Mouse (Mus musculus) intestine, embryonic 15.5 days (tissue): ENCODE results near the gene Gramd2. TPM values are rescaled to one million over a fixed set of nuclear protein-coding genes. Genes with fewer than 3 reads are reported as not detected.
"Not testable (repeated sequence)": the region's sequence is repeated elsewhere in the genome, so short reads cannot be mapped to it uniquely, and the experiment has no call there.

Experiments used
- ATAC-seq: fragments of 200-750 bp; cut with Nextera tagmentation; 2 replicates; pipeline ENCODE4 v1.8.0; 2017; ENCODE audit warnings: moderate TSS enrichment, moderate library complexity
- H3K27ac ChIP-seq: fragments of 300-500 bp; sonication (generic); 2 replicates; pipeline ENCODE4 v1.5.1; 2015; ENCODE audit warnings: mild to moderate bottlenecking, inconsistent platforms
- H3K27me3 ChIP-seq: fragments of 300-500 bp; sonication (generic); replicated peaks from 2 replicates; pipeline ENCODE4 v1.6.1; 2015; ENCODE audit warnings: inconsistent platforms
- H3K36me3 ChIP-seq: fragments of 300-500 bp; sonication (generic); 2 replicates; pipeline ENCODE4 v1.6.1; 2015; ENCODE audit warnings: inconsistent platforms
- H3K4me1 ChIP-seq: fragments of 300-500 bp; sonication (generic); replicated peaks from 2 replicates; pipeline ENCODE4 v1.6.1; 2015; ENCODE audit warnings: inconsistent platforms
- H3K4me2 ChIP-seq: fragments of 300-500 bp; sonication (generic); replicated peaks from 2 replicates; pipeline ENCODE4 v1.6.1; 2015; ENCODE audit warnings: mild to moderate bottlenecking, inconsistent platforms
- H3K4me3 ChIP-seq: fragments of 300-500 bp; sonication (generic); replicated peaks from 2 replicates; pipeline ENCODE4 v1.5.1; 2015; ENCODE audit warnings: inconsistent platforms
- H3K9ac ChIP-seq: fragments of 300-500 bp; sonication (generic); 2 replicates; pipeline ENCODE4 v1.6.1; 2015; ENCODE audit warnings: inconsistent platforms
- H3K9me3 ChIP-seq: fragments of 300-500 bp; sonication (generic); 2 replicates; pipeline ENCODE4 v1.6.1; 2016; ENCODE audit warnings: inconsistent platforms
- WGBS: fragments of 180-500 bp; shearing (Covaris S2); methylation state at CpG from one replicate; pipeline ENCODE4 v1.1.7; 2015; 5-methylcytosine and 5-hydroxymethylcytosine counted together
- polyA plus RNA-seq: library from polyadenylated mRNA; unstranded; fragments of >200 nt; fragmentation: Nextera tagmentation; extraction: Ambion mirVana; gene quantifications from 2 replicates; pipeline ENCODE4 v1.2.1, GENCODE M21; 2015

The Gramd2 gene
- polyA plus RNA-seq, 1 experiment from 2014 or later = 1.6 TPM

GRCm38 (mm10) chr9:59757016-59757415 is 77.1 kb downstream of the Gramd2 start:
- H3K9ac ChIP-seq, H3K4me3 ChIP-seq, H3K27me3 ChIP-seq, H3K27ac ChIP-seq, H3K4me1 ChIP-seq, ATAC-seq, H3K36me3 ChIP-seq, H3K9me3 ChIP-seq, H3K4me2 ChIP-seq: not testable (repeated sequence)
- 90% methylated on average over 3 of the region's 3 CpGs for WGBS

GRCm38 (mm10) chr9:59760515-59760914 is 80.6 kb downstream of the Gramd2 start:
- no peaks in the 10 kb centered on the region for H3K9me3 ChIP-seq
- no peaks in the 10 kb centered on the region for H3K36me3 ChIP-seq
- no peaks in the 10 kb centered on the region for H3K4me1 ChIP-seq
- H3K27ac ChIP-seq = no peak overlapping the region
- no peak overlapping the region for H3K9ac ChIP-seq
- whole genome bisulfite sequencing = 76% methylated on average over 3 of the region's 3 CpGs
- no peak overlapping the region for H3K4me3 ChIP-seq
- H3K4me2 ChIP-seq = no peak overlapping the region
- H3K27me3 ChIP-seq = no peaks in the 10 kb centered on the region
- ATAC-seq = no peak

- H3K27ac ChIP-seq, H3K4me1 ChIP-seq, H3K4me2 ChIP-seq, H3K27me3 ChIP-seq, H3K9ac ChIP-seq, ATAC-seq, H3K36me3 ChIP-seq, H3K9me3 ChIP-seq, H3K4me3 ChIP-seq: not testable (repeated sequence)
- 84% methylated on average over 12 of the region's 13 CpGs for WGBS
Measured at GRCm38 (mm10) chr9:59766966-59767461, 87.1 kb downstream of the Gramd2 start.

Other genes with a start within 250 kb of the Gramd2 start
- 11.5 and 12.7 TPM in 2 replicates for gene Arih1, start 193.5 kb upstream of the Gramd2 start, polyA plus RNA-seq
- gene Hexa, start 140.6 kb upstream of the Gramd2 start, polyA plus RNA-seq = 108 and 120 TPM in 2 replicates
- 0.35 TPM in 1 of 2 replicates, not detected in the other for gene Tmem202, start 140.3 kb upstream of the Gramd2 start, polyA plus RNA-seq
- 3.8 and 4.2 TPM in 2 replicates for gene Celf6, start 102.2 kb upstream of the Gramd2 start, polyA plus RNA-seq
- gene Parp6, start 62.9 kb upstream of the Gramd2 start, polyA plus RNA-seq = 23.3 and 23.9 TPM in 2 replicates
- gene Pkm, start 23.8 kb upstream of the Gramd2 start, polyA plus RNA-seq = 1,208 and 1,228 TPM in 2 replicates
- 11.2 and 12.0 TPM in 2 replicates for gene Senp8, start 70.6 kb downstream of the Gramd2 start, polyA plus RNA-seq
- gene Myo9a, start 70.8 kb downstream of the Gramd2 start, polyA plus RNA-seq = 9.5 and 14.0 TPM in 2 replicates